Mouse (Mus musculus) retina, embryonic 14.5 days (tissue): ENCODE results near the gene Rapgef6.
"Not testable (repeated sequence)": the region's sequence is repeated elsewhere in the genome, so short reads cannot be mapped to it uniquely, and the experiment has no call there.

Experiments
- DNase-seq: peaks from one replicate; pipeline ENCODE4 v3.0.0-alpha.2; 2015; ENCODE audit warnings: low spot score

Gene Rapgef6

DNA sequence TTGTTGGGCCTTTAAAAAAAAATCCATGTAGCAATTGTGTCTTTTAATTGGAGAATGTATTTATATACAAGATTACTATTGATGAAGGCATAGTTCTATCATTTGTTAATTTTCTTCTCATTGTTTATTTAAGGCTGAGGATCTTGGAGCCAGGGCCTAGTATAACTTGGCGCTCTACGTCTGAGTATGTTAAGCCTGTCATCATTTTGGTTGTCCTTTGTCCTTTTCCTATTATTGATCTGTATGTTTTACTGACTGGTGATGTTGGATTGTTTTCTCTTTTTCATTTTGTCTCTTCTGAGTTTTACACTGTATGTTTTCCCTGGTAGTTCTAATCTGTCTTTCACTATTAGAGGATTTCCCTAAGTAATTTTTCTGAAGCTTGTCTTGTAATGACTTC is 52.1 kb downstream of the Rapgef6 start:
- DNase-seq, result no peak

DNA sequence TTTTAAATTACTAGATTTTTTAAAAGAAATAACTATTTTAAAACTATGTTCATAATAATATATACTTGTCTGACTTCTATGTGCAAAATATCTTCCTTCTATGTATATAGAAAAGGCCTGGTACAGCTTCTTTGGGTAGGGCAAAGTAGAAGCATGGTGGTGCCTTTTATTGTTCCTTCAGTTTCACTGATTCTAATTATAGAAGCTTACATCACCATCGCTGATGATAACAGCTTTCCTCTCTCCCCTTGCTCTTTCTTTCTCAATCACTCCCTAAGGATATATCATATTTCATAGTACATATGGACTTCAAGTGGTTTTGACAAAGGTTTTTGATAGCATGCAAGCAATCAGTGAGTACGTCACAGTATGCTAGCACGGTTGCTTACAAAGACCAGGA is 69.9 kb downstream of the Rapgef6 start:
- DNase-seq, result peak; percentile 31

DNA sequence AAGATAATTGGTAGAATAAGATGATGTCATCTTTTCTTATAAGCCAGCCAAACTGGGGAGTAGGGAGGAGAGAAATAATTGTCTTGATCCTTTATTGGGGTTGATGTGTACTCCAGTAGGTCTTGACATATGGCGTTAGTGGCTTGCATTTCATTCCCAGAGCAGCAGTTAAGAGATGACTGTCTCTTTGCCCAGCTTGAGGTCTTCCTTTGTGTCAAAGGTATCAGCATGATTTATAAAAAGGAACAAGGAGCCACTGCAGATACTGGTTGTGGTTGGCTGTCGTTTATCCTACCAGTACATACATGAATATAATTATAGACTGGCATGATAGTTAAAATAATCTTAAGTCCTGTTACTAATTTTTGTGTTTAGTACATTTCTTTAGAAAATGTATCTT is 71.4 kb downstream of the Rapgef6 start:
- no peak for DNase-seq

DNA sequence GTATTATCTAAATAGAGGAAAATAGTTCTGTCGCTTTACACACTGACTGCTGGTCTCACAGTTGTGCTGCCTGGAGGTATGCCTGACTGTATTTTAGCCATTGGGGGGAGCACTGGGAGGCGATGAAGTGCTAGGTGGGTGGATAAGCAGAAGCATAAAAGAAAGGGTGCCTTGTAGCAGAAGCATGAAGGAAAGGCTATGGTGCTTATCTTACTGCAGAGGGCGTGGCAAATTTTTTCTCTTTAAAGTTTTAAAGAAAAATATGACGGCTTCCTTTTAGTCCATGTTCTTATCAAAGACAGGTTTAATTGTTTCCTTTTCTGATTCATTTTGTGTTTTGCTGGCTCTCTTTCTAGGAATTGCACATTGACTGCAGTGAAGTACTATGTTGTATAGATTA is 72.4 kb downstream of the Rapgef6 start:
- DNase-seq, result no peak

GRCm38 (mm10) chr11:54595905-54596555 is 73.4 kb downstream of the Rapgef6 start:
- DNase-seq, result peak; percentile 44

GRCm38 (mm10) chr11:54597902-54598447 is 75.3 kb downstream of the Rapgef6 start:
- no peak for DNase-seq

GRCm38 (mm10) chr11:54601121-54601520 is 78.5 kb downstream of the Rapgef6 start:
- no peak for DNase-seq

GRCm38 (mm10) chr11:54602764-54603163 is 80.1 kb downstream of the Rapgef6 start:
- not testable (repeated sequence) for DNase-seq

DNA sequence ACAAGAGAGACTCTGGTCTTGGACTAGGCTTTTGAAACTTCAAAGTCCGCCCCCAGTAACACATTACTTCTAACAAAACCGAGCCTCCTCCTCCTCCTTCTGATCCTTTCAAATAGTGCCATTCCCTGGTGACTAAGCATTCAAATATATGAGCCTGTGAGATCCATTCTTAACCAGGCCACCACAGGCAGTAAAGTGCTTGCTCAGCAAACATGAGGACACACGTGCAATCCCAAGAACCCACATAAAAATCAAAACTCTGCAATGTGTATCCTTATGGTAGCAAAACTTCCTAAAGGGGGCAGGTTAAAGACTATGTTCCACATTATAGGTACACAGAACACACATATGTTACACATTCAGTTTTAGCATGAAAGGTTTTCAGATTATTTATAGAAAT is 81.8 kb downstream of the Rapgef6 start:
- DNase-seq, result no peak

DNA sequence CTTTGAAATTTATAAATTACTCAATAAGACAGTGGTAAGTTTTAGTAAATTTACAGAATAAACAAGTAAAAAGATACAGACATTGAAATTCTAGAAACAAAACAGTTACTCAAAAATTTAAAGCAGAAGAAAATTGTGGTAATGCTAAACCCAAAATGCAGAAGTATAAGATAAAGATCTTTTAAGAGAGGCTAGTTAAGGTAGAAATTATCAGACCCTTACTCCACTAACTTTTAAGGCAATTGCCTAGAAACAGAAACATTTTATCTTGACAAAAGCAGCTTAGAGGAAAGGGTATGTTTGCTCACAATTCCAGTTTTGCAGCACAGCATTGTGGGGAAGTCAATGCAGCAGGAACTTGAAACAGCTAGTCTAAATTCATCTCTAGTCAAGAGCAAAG is 91.0 kb downstream of the Rapgef6 start:
- DNase-seq, result no peak

GRCm38 (mm10) chr11:54614560-54614959 is 91.9 kb downstream of the Rapgef6 start:
- DNase-seq, result no peak

DNA sequence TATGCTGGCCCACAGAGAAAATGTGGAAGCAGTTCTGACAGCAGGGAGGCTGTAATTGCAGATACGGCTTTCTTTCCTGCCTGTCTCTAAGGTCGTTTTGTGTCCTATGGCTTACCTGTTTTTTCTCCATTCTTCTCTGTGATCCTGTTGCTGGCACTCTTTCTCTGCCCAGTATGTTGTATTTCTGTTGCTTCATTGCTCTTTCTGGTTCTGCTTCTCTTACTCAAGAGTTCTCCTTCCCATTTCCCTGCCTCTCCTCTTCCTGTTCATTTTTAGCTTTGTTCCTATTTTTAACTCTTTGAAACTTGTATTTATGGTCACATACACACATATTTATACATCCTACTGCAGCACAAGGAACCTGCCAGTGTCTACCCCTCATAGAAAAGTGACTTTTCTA is 96.2 kb downstream of the Rapgef6 start:
- no peak for DNase-seq

DNA sequence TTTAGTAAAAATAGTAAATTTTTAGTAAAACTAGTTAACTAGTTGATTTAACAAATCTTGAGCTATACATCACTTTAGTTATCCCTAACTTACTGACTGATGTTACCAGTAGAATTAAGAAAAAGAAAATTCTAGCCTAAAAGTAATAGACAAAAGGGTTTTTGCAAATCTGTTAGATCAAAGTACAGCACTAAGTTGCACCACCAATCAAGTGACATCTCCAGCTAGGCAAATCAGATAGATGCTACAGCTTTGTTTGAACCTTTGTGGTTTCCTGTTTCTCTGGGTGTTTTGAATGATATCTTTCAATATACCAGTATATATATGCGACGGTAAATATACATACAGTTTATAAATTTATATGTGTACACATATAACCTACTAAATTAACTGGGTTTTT is 99.1 kb downstream of the Rapgef6 start:
- no peak for DNase-seq

- no peak for DNase-seq
These were observed 104.3 kb downstream of the Rapgef6 start for GRCm38 (mm10) chr11:54626905-54627304.

GRCm38 (mm10) chr11:54646420-54646819 is 123.8 kb downstream of the Rapgef6 start:
- DNase-seq, result no peak

GRCm38 (mm10) chr11:54648573-54648972 is 125.9 kb downstream of the Rapgef6 start:
- no peak for DNase-seq

- DNase-seq, result no peak
These were observed 132.8 kb downstream of the Rapgef6 start for GRCm38 (mm10) chr11:54655420-54655819.

DNA sequence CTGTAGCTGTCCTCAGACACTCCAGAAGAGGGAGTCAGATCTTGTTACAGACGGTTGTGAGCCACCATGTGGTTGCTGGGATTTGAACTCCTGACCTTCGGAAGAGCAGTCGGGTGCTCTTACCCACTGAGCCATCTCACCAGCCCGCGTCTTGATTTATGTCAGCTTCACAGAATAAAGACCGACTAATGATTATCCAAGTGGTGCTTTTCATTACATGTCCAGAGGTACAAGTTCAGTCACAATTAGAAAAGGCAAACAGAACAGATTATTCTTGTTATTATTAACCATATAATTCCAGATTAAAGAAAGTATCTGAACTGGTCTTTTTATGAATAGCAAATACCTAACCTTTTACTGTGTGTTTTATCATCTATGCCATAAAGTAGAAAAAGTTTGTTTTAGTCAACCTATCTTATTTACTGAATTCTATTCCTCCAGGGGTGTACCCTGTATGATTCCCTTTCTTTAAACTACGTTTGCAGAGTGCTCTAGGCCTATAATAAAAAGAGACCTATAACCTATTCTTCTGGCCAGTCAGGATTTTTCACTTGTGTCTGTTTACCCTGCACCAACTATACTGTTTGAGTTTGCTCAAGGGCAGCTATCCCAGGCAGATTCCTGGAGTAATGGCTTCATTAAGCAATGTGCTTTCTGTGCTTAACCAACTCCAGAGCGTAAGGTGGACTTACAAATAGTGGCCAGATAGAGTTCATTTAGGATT is 151.1 kb downstream of the Rapgef6 start:
- DNase-seq, result no peak

- DNase-seq, result no peak
These were observed 153.3 kb downstream of the Rapgef6 start for GRCm38 (mm10) chr11:54675792-54676489.

GRCm38 (mm10) chr11:54679141-54679540 is 156.5 kb downstream of the Rapgef6 start:
- DNase-seq, result no peak

- no peak for DNase-seq
These were observed 162.2 kb downstream of the Rapgef6 start for GRCm38 (mm10) chr11:54684831-54685230.

- DNase-seq, result no peak
These were observed 167.5 kb downstream of the Rapgef6 start for GRCm38 (mm10) chr11:54690171-54690570.

- DNase-seq, result no peak
These were observed 168.5 kb downstream of the Rapgef6 start for GRCm38 (mm10) chr11:54691179-54691578.
